Mouse (Mus musculus): ENCODE measurements around the gene Oxct1. TPM values are rescaled to one million over a fixed set of nuclear protein-coding genes. Genes with fewer than 3 reads are reported as not detected.

The Oxct1 gene
- polyA plus RNA-seq, 1 experiment from 2014 or later, result 363 TPM

- WGBS, result 19% methylated on average over 14 of the region's 14 CpGs
- no peaks in the 10 kb centered on the region for H3K9me3 ChIP-seq (ENCODE audit: low read length)
- peak overlapping the region; percentile 97 for H3K27ac ChIP-seq (ENCODE audit: low read length)
- H3K9ac ChIP-seq (replicated peaks; ENCODE audit: low read length), result peak overlapping the region; percentile 76
- H3K4me1 ChIP-seq (ENCODE audit: insufficient read depth, low read length), result peaks cover 8% of the 10 kb centered on the region
- H3K4me3 ChIP-seq (ENCODE audit: low read length), result peak overlapping the region; percentile 85
- peak; percentile 13; the same call in 1 of the 2 replicates for ATAC-seq (ENCODE audit: low FRiP score, low TSS enrichment)
- H3K27me3 ChIP-seq (ENCODE audit: insufficient read depth, low read length), result no peaks in the 10 kb centered on the region
- H3K4me2 ChIP-seq (replicated peaks; ENCODE audit: low read depth, low read length), result peak overlapping the region; percentile 83
- H3K36me3 ChIP-seq (ENCODE audit: insufficient read depth, low read length), result peaks cover 8% of the 10 kb centered on the region
Observed at GRCm38 (mm10) chr15:3996267-3997010, 29.7 kb upstream of the Oxct1 start.

- Histone ChIP-seq H3K4me2 (replicated peaks; ENCODE audit: low read depth, low read length) (no peak overlapping the region), H3K36me3 (ENCODE audit: insufficient read depth, low read length) (no peaks in the 10 kb centered on the region), H3K27ac (ENCODE audit: low read length) (no peak overlapping the region), H3K4me3 (ENCODE audit: low read length) (no peak overlapping the region), H3K9me3 (ENCODE audit: low read length) (no peaks in the 10 kb centered on the region), H3K27me3 (ENCODE audit: insufficient read depth, low read length) (no peaks in the 10 kb centered on the region), H3K9ac (replicated peaks; ENCODE audit: low read length) (no peak overlapping the region), H3K4me1 (ENCODE audit: insufficient read depth, low read length) (peaks cover 6% of the 10 kb centered on the region)
- ATAC-seq (ENCODE audit: low FRiP score, low TSS enrichment), result no peak
- 74% methylated on average over 2 of the region's 2 CpGs for WGBS
Observed at GRCm38 (mm10) chr15:3999144-3999543, 27.0 kb upstream of the Oxct1 start.

GRCm38 (mm10) chr15:4000536-4000935 is 25.6 kb upstream of the Oxct1 start:
- no peak overlapping the region for H3K27ac ChIP-seq (ENCODE audit: low read length)
- peaks cover 8% of the 10 kb centered on the region for H3K9me3 ChIP-seq (ENCODE audit: low read length)
- H3K27me3 ChIP-seq (ENCODE audit: insufficient read depth, low read length), result no peaks in the 10 kb centered on the region
- H3K36me3 ChIP-seq (ENCODE audit: insufficient read depth, low read length), result no peaks in the 10 kb centered on the region
- H3K4me3 ChIP-seq (ENCODE audit: low read length), result no peak overlapping the region
- H3K9ac ChIP-seq (replicated peaks; ENCODE audit: low read length), result no peak overlapping the region
- H3K4me1 ChIP-seq (ENCODE audit: insufficient read depth, low read length), result no peaks in the 10 kb centered on the region
- ATAC-seq (ENCODE audit: low FRiP score, low TSS enrichment), result no peak
- 84% methylated on average over 2 of the region's 2 CpGs for WGBS
- no peak overlapping the region for H3K4me2 ChIP-seq (replicated peaks; ENCODE audit: low read depth, low read length)

DNA sequence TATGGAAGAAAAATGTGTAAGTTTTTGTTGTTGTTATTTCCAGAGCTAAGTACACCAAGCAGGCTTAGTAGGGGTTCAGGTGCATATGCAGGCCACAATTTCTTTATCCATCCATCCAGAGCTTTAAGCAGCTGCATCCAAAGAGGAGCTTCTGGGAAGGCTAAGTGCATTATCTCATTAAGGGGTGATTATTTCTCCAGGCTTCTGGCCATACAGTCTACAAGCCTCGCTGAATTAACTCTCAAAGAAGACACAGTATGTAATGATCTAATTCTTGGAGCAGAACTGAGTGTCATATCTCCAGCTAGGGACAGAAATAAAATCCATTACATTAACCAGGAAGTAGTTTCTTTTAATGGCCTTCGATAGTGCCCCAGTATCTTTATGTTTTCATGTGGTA is 12.3 kb upstream of the Oxct1 start:
- Histone ChIP-seq H3K4me3 (ENCODE audit: low read length) (no peak overlapping the region), H3K27me3 (ENCODE audit: insufficient read depth, low read length) (no peaks in the 10 kb centered on the region), H3K4me1 (ENCODE audit: insufficient read depth, low read length) (no peaks in the 10 kb centered on the region), H3K9me3 (ENCODE audit: low read length) (no peaks in the 10 kb centered on the region), H3K4me2 (replicated peaks; ENCODE audit: low read depth, low read length) (no peak overlapping the region), H3K27ac (ENCODE audit: low read length) (no peak overlapping the region), H3K36me3 (ENCODE audit: insufficient read depth, low read length) (no peaks in the 10 kb centered on the region), H3K9ac (replicated peaks; ENCODE audit: low read length) (no peak overlapping the region)
- 79% methylated on average over 2 of the region's 2 CpGs for WGBS
- ATAC-seq (ENCODE audit: low FRiP score, low TSS enrichment), result no peak

DNA sequence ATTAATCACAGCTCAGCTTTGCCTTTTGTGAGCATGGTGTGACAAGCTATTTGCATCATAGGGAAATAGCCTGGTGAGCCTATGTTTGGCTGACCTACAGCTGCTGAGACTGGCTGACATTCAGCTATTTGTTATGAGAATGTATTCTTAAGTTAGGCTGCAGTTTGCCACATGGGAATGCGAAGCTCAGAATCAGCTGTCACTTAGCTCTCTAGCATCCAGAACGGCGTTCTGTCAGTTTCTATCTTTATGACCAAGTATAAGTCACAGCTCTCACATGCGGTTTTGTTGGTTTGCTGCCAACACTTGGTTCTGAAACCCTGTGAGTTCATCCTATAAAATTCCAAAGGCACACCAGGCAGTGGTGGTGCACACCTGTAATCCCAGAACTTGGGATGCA is 5.5 kb upstream of the Oxct1 start:
- Histone ChIP-seq H3K4me2 (replicated peaks; ENCODE audit: low read depth, low read length) (no peak overlapping the region), H3K9ac (replicated peaks; ENCODE audit: low read length) (no peak overlapping the region), H3K4me3 (ENCODE audit: low read length) (no peak overlapping the region), H3K27me3 (ENCODE audit: insufficient read depth, low read length) (no peaks in the 10 kb centered on the region), H3K36me3 (ENCODE audit: insufficient read depth, low read length) (no peaks in the 10 kb centered on the region), H3K4me1 (ENCODE audit: insufficient read depth, low read length) (peaks cover 7% of the 10 kb centered on the region), H3K9me3 (ENCODE audit: low read length) (no peaks in the 10 kb centered on the region), H3K27ac (ENCODE audit: low read length) (no peak overlapping the region)
- 44% methylated on average over 4 of the region's 4 CpGs for WGBS
- ATAC-seq (ENCODE audit: low FRiP score, low TSS enrichment), result no peak

DNA sequence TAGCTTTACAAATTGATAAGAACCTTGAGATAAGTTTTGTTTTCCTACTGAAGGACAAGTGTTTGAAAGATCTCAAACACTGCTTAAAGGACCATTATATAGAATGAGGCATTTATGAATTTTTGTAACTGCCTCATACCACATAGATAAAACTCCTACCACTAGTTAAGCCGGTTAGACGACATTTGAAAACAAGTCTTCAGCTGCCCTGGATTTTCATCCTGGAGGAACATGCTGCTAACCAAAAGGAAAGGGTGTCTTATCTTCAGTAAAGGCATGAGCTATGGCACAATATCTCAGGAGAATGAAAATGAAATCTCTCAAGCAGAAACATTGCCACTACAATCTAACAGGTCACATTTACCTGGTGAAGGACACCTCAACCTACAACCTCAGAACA is 2.4 kb upstream of the Oxct1 start:
- no peak overlapping the region for H3K4me2 ChIP-seq (replicated peaks; ENCODE audit: low read depth, low read length)
- H3K9me3 ChIP-seq (ENCODE audit: low read length), result no peaks in the 10 kb centered on the region
- no peak overlapping the region for H3K27ac ChIP-seq (ENCODE audit: low read length)
- H3K27me3 ChIP-seq (ENCODE audit: insufficient read depth, low read length), result no peaks in the 10 kb centered on the region
- no peaks in the 10 kb centered on the region for H3K36me3 ChIP-seq (ENCODE audit: insufficient read depth, low read length)
- no peak overlapping the region for H3K9ac ChIP-seq (replicated peaks; ENCODE audit: low read length)
- WGBS, result 97% methylated on average over 2 of the region's 2 CpGs
- H3K4me3 ChIP-seq (ENCODE audit: low read length), result no peak overlapping the region
- H3K4me1 ChIP-seq (ENCODE audit: insufficient read depth, low read length), result peaks cover 19% of the 10 kb centered on the region
- ATAC-seq (ENCODE audit: low FRiP score, low TSS enrichment), result no peak

DNA sequence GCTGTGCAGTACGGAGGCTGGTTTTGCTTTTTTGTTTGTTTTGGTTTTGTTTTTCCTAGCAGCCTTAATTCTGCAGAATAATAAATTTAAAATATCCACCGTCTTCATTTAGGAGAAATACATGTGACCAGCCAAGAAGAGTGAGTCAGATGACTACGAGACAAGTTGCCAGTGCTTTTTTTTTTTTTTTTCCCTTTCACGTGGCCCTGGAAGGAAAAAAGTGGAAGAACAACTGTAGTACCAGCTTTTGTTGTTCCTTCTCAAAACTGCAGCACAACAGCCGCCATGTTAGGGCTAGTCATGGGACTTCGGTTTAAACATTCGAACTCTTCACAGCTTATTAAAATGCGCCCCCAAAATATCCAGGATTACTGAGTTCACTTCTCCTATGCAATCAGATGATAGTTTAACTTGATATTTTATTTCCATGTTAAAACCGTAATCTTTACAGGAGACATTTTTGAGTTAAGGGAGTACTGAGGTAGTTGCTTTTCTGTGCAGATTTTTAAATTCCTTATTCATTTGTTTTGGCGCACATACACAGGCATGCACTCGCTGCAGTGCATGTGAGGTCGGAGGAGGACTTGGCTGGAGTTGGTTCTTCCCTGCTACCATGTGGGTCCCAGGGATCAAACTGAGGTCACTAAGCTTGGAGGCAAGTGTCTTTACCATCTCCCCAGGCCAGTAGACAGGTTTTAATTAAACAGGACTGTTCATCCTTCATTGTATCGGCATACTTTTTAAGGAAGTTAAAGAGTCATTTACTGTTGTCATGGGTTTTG is 1.3 kb upstream of the Oxct1 start:
- Histone ChIP-seq H3K36me3 (ENCODE audit: insufficient read depth, low read length) (no peaks in the 10 kb centered on the region), H3K27me3 (ENCODE audit: insufficient read depth, low read length) (no peaks in the 10 kb centered on the region), H3K9me3 (ENCODE audit: low read length) (no peaks in the 10 kb centered on the region), H3K4me2 (replicated peaks; ENCODE audit: low read depth, low read length) (no peak overlapping the region), H3K9ac (replicated peaks; ENCODE audit: low read length) (no peak overlapping the region), H3K4me3 (ENCODE audit: low read length) (no peak overlapping the region), H3K27ac (ENCODE audit: low read length) (no peak overlapping the region; the same call in 1 of the 2 replicates), H3K4me1 (ENCODE audit: insufficient read depth, low read length) (peaks cover 23% of the 10 kb centered on the region)
- 74% methylated on average over 13 of the region's 13 CpGs for WGBS
- no peak for ATAC-seq (ENCODE audit: low FRiP score, low TSS enrichment)

DNA sequence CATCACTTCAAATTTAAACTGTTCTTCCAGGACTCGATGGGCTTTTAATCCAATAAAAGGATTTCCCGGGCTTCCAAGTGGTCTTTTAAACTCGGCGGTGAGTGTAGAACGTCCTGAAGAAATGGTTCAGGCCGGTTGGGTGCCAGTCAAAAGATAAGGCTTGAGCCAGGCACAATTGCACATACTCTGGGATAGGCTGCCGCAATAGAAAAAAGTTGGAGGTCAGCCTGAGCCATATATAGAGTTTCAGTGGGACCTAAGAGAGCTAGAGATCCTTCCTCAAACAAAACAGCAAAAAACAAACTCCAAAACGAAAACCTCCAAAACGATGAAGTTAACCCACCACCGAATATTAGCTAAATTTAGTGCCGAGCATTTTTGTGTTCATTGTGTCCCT is 677 bp upstream of the Oxct1 start:
- no peak overlapping the region; the same call in 1 of the 2 replicates for H3K27ac ChIP-seq (ENCODE audit: low read length)
- no peaks in the 10 kb centered on the region for H3K9me3 ChIP-seq (ENCODE audit: low read length)
- H3K4me1 ChIP-seq (ENCODE audit: insufficient read depth, low read length), result peaks cover 23% of the 10 kb centered on the region
- no peaks in the 10 kb centered on the region for H3K36me3 ChIP-seq (ENCODE audit: insufficient read depth, low read length)
- peak overlapping the region; percentile 93 for H3K9ac ChIP-seq (replicated peaks; ENCODE audit: low read length)
- H3K27me3 ChIP-seq (ENCODE audit: insufficient read depth, low read length), result no peaks in the 10 kb centered on the region
- no peak for ATAC-seq (ENCODE audit: low FRiP score, low TSS enrichment)
- 68% methylated on average over 11 of the region's 11 CpGs for WGBS
- peak overlapping the region; percentile 89 for H3K4me3 ChIP-seq (ENCODE audit: low read length)
- H3K4me2 ChIP-seq (replicated peaks; ENCODE audit: low read depth, low read length), result peak overlapping the region; percentile 64

GRCm38 (mm10) chr15:4026831-4027584 is 825 bp downstream of the Oxct1 start:
- 0% methylated on average over 61 of the region's 65 CpGs for WGBS
- H3K36me3 ChIP-seq (ENCODE audit: insufficient read depth, low read length), result no peaks in the 10 kb centered on the region
- no peaks in the 10 kb centered on the region for H3K27me3 ChIP-seq (ENCODE audit: insufficient read depth, low read length)
- H3K9ac ChIP-seq (replicated peaks; ENCODE audit: low read length), result peak overlapping the region; percentile 93
- peak overlapping the region; percentile 98 for H3K27ac ChIP-seq (ENCODE audit: low read length)
- H3K4me1 ChIP-seq (ENCODE audit: insufficient read depth, low read length), result peaks cover 23% of the 10 kb centered on the region
- peak; percentile 91 for ATAC-seq (ENCODE audit: low FRiP score, low TSS enrichment)
- peak overlapping the region; percentile 89 for H3K4me3 ChIP-seq (ENCODE audit: low read length)
- no peaks in the 10 kb centered on the region for H3K9me3 ChIP-seq (ENCODE audit: low read length)
- H3K4me2 ChIP-seq (replicated peaks; ENCODE audit: low read depth, low read length), result peak overlapping the region; percentile 64

All from kidney, embryonic 16.5 days (tissue).